Mouse (Mus musculus) heart, postnatal 0 days (tissue): ENCODE measurements at regions not wholly inside any gene's neighbourhood (a gene's known extent, or its start where the extent isn't known, plus 50 kb on each side); places are given as distances from the start of the nearest gene placed in this dataset.
A peak's percentile ranks its signal among the peaks of the same experiment; 100 is the strongest.

Source experiments
- ATAC-seq: fragments of 200-750 bp; cut with Nextera tagmentation; 2 replicates; pipeline ENCODE4 v1.8.0; 2017; ENCODE audit warnings: low read depth, moderate number of reproducible peaks, moderate library complexity; ENCODE audit not compliant: insufficient read depth
- DNase-seq: peaks from one replicate; pipeline ENCODE4 v3.0.0-alpha.2; 2016; ENCODE audit warnings: low spot score
- H3K27ac ChIP-seq: fragments of 300-500 bp; sonication (generic); 2 replicates; pipeline ENCODE4 v1.5.1; 2014; ENCODE audit warnings: low read depth, mild to moderate bottlenecking
- H3K27me3 ChIP-seq: fragments of 300-500 bp; sonication (generic); 2 replicates; pipeline ENCODE4 v1.6.1; 2014; ENCODE audit warnings: low read length, mixed read lengths; ENCODE audit not compliant: control insufficient read depth, insufficient read depth
- H3K36me3 ChIP-seq: fragments of 300-500 bp; sonication (generic); replicated peaks from 2 replicates; pipeline ENCODE4 v1.6.1; 2014; ENCODE audit warnings: low read length, mixed read lengths; ENCODE audit not compliant: control insufficient read depth, insufficient read depth
- H3K4me1 ChIP-seq: fragments of 300-500 bp; sonication (generic); 2 replicates; pipeline ENCODE4 v1.6.1; 2014; ENCODE audit warnings: antibody characterized with exemption; ENCODE audit not compliant: control insufficient read depth, insufficient read depth
- H3K4me2 ChIP-seq: fragments of 300-500 bp; sonication (generic); 2 replicates; pipeline ENCODE4 v1.6.1; 2014; ENCODE audit warnings: low read depth, mild to moderate bottlenecking, low read length, moderate library complexity
- H3K4me3 ChIP-seq: fragments of 300-500 bp; sonication (generic); 2 replicates; pipeline ENCODE4 v1.5.1; 2014; ENCODE audit warnings: low read depth, low read length
- H3K9ac ChIP-seq: fragments of 300-500 bp; sonication (generic); replicated peaks from 2 replicates; pipeline ENCODE4 v1.6.1; 2014; ENCODE audit warnings: low read depth, low read length, mixed read lengths
- H3K9me3 ChIP-seq: fragments of 300-500 bp; sonication (generic); replicated peaks from 2 replicates; pipeline ENCODE4 v1.6.1; 2016; ENCODE audit warnings: low read length; ENCODE audit not compliant: control insufficient read depth
- CTCF ChIP-seq: IDR thresholded peaks from 2 replicates; pipeline ENCODE4 v1.5.1; 2016; ENCODE audit warnings: antibody characterized with exemption, control low read depth, low read depth
- EP300 ChIP-seq: IDR thresholded peaks from 2 replicates; pipeline ENCODE4 v1.6.1; 2016; ENCODE audit warnings: antibody characterized with exemption, low read depth
- WGBS: fragments of 180-500 bp; shearing (Covaris S2); extraction: QIAGEN DNeasy Blood & Tissue Kit; methylation state at CpG from one replicate; pipeline ENCODE4 v1.1.7; 2014; 5-methylcytosine and 5-hydroxymethylcytosine counted together

DNA sequence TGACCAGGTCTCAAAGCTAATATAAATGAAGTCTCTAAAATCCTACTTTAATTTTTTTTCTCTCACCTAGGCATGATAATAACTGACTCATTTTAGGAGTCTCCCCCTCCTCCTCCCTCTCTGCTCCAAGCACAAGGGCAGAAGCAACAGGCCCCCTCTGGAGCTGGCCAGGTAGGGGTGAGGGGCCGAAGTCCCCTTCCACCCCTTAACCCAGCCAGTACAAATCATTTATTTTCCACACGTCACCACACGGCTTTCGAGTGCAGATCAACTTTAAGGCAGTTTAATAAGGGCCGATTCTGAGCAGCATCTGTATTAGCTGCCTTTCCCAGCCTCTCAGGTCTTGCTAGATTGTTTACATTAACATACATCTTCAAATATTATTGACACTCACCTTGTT lies 342.2 kb upstream of the Mki67 start:
- H3K4me2 ChIP-seq = no peak overlapping the region
- H3K36me3 ChIP-seq = no peaks in the 10 kb centered on the region
- H3K9me3 ChIP-seq = no peaks in the 10 kb centered on the region
- no peak overlapping the region for H3K4me3 ChIP-seq
- DNase-seq (no peak), ATAC-seq (no peak)
- H3K4me1 ChIP-seq = peaks cover 10% of the 10 kb centered on the region
- H3K27ac ChIP-seq = no peak overlapping the region
- no peaks in the 10 kb centered on the region for H3K27me3 ChIP-seq
- 73% methylated on average over 5 of the region's 5 CpGs for WGBS
- no peak overlapping the region for H3K9ac ChIP-seq
- no peak for TF ChIP-seq CTCF
- TF ChIP-seq EP300 = no peak

DNA sequence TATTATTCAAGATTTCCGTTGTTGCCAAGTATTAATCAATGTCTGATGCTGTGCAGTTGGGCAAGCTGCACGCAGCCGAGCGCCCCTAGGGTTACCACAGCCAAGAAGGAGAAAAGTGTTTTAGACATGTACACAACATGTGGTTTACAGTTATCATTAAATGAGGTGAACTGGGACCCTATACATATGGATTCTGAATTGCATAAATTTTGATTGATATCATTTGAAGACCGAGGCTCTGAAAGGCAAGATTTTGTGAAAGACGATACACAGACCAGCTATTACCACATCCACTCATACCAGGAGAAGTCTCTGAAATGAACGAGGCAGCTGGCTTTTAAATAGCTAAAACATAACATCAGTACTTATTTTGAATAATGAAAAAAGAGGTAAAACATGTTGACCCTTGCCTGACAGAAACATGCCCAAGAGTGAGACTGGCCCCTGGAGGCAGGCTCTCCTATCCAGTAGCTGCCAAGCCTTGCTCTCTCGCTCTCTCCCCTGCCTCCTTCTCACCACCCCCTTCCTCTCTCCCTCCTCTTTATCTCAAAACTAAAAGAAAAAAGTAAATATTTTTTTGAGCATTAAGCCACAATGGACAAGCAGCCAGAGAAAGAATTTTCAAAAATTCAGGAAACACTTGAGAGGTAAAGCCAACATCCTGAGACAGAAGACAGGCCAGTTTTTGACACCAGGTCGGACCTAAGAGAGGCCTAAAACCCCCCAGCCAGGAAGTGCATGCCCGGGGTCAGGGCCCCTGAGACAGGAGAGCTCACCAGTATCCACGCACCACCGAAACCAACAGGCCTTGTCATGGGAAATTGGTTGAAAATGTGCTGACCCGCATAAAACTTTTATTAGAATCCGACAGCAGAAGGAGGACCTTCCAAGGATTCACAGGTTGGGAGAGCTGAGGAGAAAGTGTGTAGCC lies 342.9 kb upstream of the Mki67 start:
- no peak for ATAC-seq
- WGBS = 68% methylated on average over 14 of the region's 14 CpGs
- no peak overlapping the region for H3K27ac ChIP-seq

DNA sequence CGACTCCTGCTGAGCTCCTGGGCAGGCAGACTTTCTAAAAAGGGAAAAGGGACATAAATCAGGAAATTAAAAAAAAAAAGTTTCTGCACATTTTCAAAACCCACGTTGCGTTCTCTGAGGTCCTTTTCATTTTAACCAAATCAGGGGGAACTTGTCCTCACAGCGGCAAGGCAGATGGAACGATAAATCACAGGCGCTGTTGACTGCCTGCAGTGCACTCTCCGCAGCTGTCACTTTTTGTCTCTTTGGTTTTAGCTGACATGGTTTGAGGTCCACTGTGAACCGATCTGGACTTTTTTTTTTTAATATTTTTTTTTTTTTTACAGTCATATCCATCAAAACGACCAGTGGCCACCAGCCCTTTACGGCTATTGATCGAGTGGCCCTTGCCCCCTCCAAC lies 343.7 kb upstream of the Mki67 start:
- TF ChIP-seq EP300 (no peak), CTCF (no peak)
- no peak overlapping the region for H3K27ac ChIP-seq
- no peaks in the 10 kb centered on the region for H3K9me3 ChIP-seq
- H3K4me3 ChIP-seq = no peak overlapping the region
- H3K36me3 ChIP-seq = no peaks in the 10 kb centered on the region
- no peaks in the 10 kb centered on the region for H3K27me3 ChIP-seq
- H3K9ac ChIP-seq = no peak overlapping the region
- DNase-seq = no peak
- H3K4me2 ChIP-seq = peak overlapping the region; percentile 73; the same call in 1 of the 2 replicates
- peaks cover 10% of the 10 kb centered on the region for H3K4me1 ChIP-seq
- ATAC-seq = no peak
- 51% methylated on average over 11 of the region's 11 CpGs for WGBS

More for the DNA sequence above, 342.9 kb upstream of the Mki67 start:
- no peak for TF ChIP-seq EP300
- Histone ChIP-seq H3K9me3 (no peaks in the 10 kb centered on the region), H3K9ac (no peak overlapping the region), H3K4me1 (peaks cover 10% of the 10 kb centered on the region), H3K4me3 (no peak overlapping the region), H3K36me3 (no peaks in the 10 kb centered on the region), H3K4me2 (no peak overlapping the region), H3K27me3 (no peaks in the 10 kb centered on the region)
- no peak for DNase-seq

DNA sequence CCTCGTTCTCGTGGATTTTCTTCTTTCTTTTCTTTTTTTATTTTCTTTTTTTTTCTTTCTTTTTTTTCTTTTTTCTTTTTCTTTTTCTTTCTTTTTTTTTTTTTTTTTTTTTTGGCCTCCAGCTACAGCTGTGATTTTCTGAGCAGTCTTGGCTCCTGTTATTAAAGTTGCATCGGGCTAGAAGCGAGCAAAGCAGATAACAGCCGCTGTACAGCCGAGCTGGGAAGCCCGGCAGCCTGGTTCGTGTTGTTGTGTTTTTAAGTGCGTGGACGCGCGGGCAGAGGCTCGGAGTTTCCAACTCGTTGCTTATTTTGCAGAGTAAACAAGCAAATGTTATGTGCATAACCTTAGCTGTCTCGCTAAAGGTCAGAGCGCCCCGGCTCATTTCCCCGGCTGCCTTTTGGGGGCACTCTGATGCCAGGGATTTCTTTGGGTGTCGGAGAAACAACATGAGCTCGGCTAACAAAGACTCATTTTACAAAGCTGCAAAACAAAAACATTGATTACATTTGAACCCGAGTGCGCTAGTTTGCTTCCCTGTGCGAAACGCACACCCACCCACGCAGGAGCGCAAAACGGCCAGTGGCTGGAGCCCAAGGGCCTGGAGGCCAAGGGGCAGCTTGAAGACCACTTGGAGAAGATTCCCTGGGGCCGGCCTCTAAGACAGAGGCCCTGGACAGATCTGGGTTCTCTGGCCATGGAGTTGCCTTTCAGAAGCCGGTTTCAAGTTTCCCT lies 344.3 kb upstream of the Mki67 start:
- peak overlapping the region; percentile 42 for H3K4me3 ChIP-seq
- TF ChIP-seq CTCF (peak; percentile 58), EP300 (no peak)
- H3K27ac ChIP-seq = peak overlapping the region; percentile 65
- peak overlapping the region; percentile 53 for H3K9ac ChIP-seq
- peak; percentile 71 for ATAC-seq
- no peaks in the 10 kb centered on the region for H3K9me3 ChIP-seq
- 7% methylated on average over 29 of the region's 29 CpGs for WGBS
- DNase-seq = peak; percentile 58
- H3K4me1 ChIP-seq = peaks cover 10% of the 10 kb centered on the region
- no peaks in the 10 kb centered on the region for H3K27me3 ChIP-seq
- peak overlapping the region; percentile 73 for H3K4me2 ChIP-seq
- no peaks in the 10 kb centered on the region for H3K36me3 ChIP-seq

DNA sequence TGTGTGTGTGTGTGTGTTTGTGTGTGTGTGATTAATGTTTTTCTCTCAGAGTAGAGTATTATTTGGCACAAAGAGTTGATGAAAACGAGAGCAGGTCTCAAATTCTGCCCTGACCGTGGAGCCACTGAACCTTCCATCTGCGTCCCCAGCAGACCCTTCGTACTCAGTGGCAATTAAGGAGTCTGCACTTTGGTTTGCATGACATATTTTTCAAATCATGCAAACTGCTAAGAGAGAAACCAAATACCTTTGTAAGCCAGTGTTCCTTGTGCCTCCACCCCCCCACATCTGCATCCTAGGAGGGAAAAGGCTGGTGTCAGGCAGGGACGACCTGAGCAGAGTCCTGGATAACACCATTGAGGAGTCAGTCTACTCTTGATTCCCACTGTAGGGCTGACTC lies 346.5 kb upstream of the Mki67 start:
- Histone ChIP-seq H3K27me3 (no peaks in the 10 kb centered on the region), H3K9me3 (no peaks in the 10 kb centered on the region), H3K27ac (no peak overlapping the region), H3K9ac (no peak overlapping the region), H3K4me3 (no peak overlapping the region), H3K36me3 (no peaks in the 10 kb centered on the region), H3K4me1 (peaks cover 10% of the 10 kb centered on the region), H3K4me2 (no peak overlapping the region)
- ATAC-seq (no peak), DNase-seq (no peak)
- WGBS = 56% methylated on average over 5 of the region's 5 CpGs
- no peak for TF ChIP-seq EP300
